Mouse (Mus musculus): ENCODE measurements around the gene Traf2. TPM values are rescaled to one million over a fixed set of nuclear protein-coding genes. Genes with fewer than 3 reads are reported as not detected.
A peak's percentile ranks its signal among the peaks of the same experiment; 100 is the strongest.

The Traf2 gene
- polyA plus RNA-seq, 1 experiment from 2014 or later = 10.6 TPM

DNA sequence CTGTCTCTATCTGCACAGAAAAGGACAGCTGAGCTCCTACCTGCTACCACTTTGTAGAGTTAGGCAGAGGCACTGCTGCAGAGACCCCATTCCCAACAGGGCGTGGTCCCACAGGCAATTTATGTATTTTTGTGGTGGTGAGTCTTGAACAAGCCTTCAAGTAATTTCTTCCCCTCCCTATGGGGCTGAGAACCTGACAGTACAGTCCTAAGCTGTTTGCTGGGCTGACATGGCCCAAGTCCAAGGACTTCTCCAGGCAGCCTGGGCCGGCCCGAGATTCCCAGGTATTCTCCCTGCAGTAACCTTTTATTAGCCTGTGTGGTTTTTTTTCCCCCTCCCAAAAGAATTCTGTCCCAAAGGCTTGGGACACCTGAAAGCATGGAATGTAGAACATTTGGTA, 37.4 kb upstream of the Traf2 start:
- no peak overlapping the region for H3K4me2 ChIP-seq (ENCODE audit: low read depth, low read length)
- no peak overlapping the region for H3K27ac ChIP-seq (ENCODE audit: low read depth)
- peaks cover 20% of the 10 kb centered on the region for H3K27me3 ChIP-seq (ENCODE audit: insufficient read depth, low read length)
- 90% methylated on average over 3 of the region's 3 CpGs for WGBS (ENCODE audit: insufficient replicate concordance)
- H3K4me3 ChIP-seq (ENCODE audit: low read depth, low read length) = no peak overlapping the region
- H3K4me1 ChIP-seq (ENCODE audit: insufficient read depth) = peaks cover 19% of the 10 kb centered on the region
- no peaks in the 10 kb centered on the region for H3K9me3 ChIP-seq (ENCODE audit: low read length)
- DNase-seq (no peak), ATAC-seq (no peak)
- H3K9ac ChIP-seq (replicated peaks) = no peak overlapping the region
- no peak for TF ChIP-seq EP300 (IDR thresholded peaks at IDR 0.05; ENCODE audit: low read depth)
- no peak for TF ChIP-seq CTCF (IDR thresholded peaks at IDR 0.05; ENCODE audit: low read depth)
- peaks cover 30% of the 10 kb centered on the region for H3K36me3 ChIP-seq (replicated peaks; ENCODE audit: insufficient read depth, low read length)

DNA sequence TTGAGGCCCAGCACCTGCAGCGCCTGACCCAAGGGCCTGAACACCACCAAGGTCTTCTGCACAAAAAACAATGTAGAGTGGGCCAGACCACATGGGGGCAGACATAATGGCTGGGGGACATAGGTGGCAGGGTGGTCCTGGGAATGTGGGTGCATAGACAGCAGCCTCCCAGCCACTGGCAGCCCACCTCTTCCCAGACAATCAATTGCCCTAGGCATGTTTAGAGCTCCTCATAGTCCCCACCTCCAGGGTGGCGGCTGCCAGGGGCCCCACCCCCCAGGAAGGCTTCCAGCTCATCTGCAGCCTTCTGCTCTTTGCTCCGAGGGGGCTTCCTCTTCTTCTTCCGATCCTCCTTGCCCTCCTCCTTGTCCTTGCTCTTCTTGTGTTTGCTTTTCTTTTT, 36.8 kb upstream of the Traf2 start:
- H3K4me3 ChIP-seq (ENCODE audit: low read depth, low read length) = no peak overlapping the region
- TF ChIP-seq EP300 (IDR thresholded peaks at IDR 0.05; ENCODE audit: low read depth) (no peak), CTCF (IDR thresholded peaks at IDR 0.05; ENCODE audit: low read depth) (peak; percentile 3; the same call in 1 of the 2 replicates)
- no peak overlapping the region for H3K27ac ChIP-seq (ENCODE audit: low read depth)
- WGBS (ENCODE audit: insufficient replicate concordance) = 67% methylated on average over 4 of the region's 4 CpGs
- H3K9me3 ChIP-seq (ENCODE audit: low read length) = no peaks in the 10 kb centered on the region
- H3K27me3 ChIP-seq (ENCODE audit: insufficient read depth, low read length) = peaks cover 26% of the 10 kb centered on the region
- peaks cover 20% of the 10 kb centered on the region for H3K4me1 ChIP-seq (ENCODE audit: insufficient read depth)
- peaks cover 30% of the 10 kb centered on the region for H3K36me3 ChIP-seq (replicated peaks; ENCODE audit: insufficient read depth, low read length)
- ATAC-seq (no peak), DNase-seq (no peak)
- H3K9ac ChIP-seq (replicated peaks) = no peak overlapping the region
- H3K4me2 ChIP-seq (ENCODE audit: low read depth, low read length) = no peak overlapping the region

DNA sequence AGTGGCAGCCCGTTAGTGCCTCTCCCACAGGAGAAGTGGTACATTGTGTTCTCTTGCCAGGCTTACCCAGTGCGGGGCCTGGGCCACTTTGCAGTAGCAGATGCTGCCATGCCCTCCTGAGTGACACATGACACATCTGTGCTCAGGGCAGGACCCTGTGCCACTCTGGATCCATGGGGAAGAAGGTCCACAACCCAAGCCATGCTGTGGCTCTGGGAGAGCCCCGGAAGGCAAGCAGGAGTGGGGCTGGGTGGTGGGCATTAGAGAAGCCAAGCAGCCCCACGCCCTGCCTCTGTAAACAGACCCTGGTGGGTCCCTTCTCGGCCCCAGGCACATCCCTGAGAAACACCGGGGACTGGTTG, 36.4 kb upstream of the Traf2 start:
- peaks cover 30% of the 10 kb centered on the region for H3K36me3 ChIP-seq (replicated peaks; ENCODE audit: insufficient read depth, low read length)
- no peak overlapping the region for H3K9ac ChIP-seq (replicated peaks)
- H3K27me3 ChIP-seq (ENCODE audit: insufficient read depth, low read length) = peaks cover 30% of the 10 kb centered on the region
- peaks cover 20% of the 10 kb centered on the region for H3K4me1 ChIP-seq (ENCODE audit: insufficient read depth)
- DNase-seq = no peak
- WGBS (ENCODE audit: insufficient replicate concordance) = 72% methylated on average over 6 of the region's 6 CpGs
- H3K27ac ChIP-seq (ENCODE audit: low read depth) = no peak overlapping the region
- H3K4me3 ChIP-seq (ENCODE audit: low read depth, low read length) = no peak overlapping the region
- H3K4me2 ChIP-seq (ENCODE audit: low read depth, low read length) = no peak overlapping the region
- ATAC-seq = no peak
- no peaks in the 10 kb centered on the region for H3K9me3 ChIP-seq (ENCODE audit: low read length)
- TF ChIP-seq EP300 (IDR thresholded peaks at IDR 0.05; ENCODE audit: low read depth) (no peak), CTCF (IDR thresholded peaks at IDR 0.05; ENCODE audit: low read depth) (no peak)

DNA sequence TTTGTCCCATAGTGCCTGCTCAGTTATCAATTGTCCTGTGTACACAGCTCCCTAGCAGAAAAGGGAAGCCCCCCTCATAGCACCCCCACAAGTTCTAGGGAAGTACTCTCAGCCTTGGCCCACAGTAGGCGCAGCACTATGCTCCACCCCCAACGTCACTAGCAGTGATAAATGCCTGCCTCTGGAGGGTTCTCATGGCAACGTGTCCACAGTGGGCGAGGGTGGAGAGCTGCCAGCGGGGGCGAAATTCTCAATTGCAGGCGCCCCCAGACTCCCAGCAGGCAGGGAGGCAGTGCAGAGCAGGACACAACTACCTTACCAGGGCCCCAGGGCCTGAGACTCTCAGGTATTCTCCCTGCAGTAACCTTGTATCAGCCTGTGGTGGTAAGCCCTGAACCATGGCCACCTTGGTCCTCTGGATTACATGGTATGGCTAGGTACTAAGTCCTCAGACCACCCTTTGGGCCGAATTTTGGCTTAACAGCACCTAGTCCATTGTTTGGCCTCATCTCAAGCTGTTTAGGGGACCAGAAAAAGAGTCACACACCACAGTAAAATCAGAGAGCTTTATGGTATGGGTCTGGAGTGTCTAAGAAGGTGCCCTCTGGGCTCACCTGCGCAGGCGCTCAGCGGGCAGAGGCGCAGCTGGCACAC, 35.9 kb upstream of the Traf2 start:
- TF ChIP-seq EP300 (IDR thresholded peaks at IDR 0.05; ENCODE audit: low read depth) (no peak), CTCF (IDR thresholded peaks at IDR 0.05; ENCODE audit: low read depth) (no peak)
- DNase-seq (no peak), ATAC-seq (no peak)
- Histone ChIP-seq H3K36me3 (replicated peaks; ENCODE audit: insufficient read depth, low read length) (peaks cover 30% of the 10 kb centered on the region), H3K27me3 (ENCODE audit: insufficient read depth, low read length) (peaks cover 35% of the 10 kb centered on the region), H3K9ac (replicated peaks) (no peak overlapping the region), H3K9me3 (ENCODE audit: low read length) (no peaks in the 10 kb centered on the region), H3K4me2 (ENCODE audit: low read depth, low read length) (no peak overlapping the region), H3K27ac (ENCODE audit: low read depth) (no peak overlapping the region), H3K4me1 (ENCODE audit: insufficient read depth) (peaks cover 26% of the 10 kb centered on the region), H3K4me3 (ENCODE audit: low read depth, low read length) (no peak overlapping the region)
- 43% methylated on average over 12 of the region's 12 CpGs for WGBS (ENCODE audit: insufficient replicate concordance)

DNA sequence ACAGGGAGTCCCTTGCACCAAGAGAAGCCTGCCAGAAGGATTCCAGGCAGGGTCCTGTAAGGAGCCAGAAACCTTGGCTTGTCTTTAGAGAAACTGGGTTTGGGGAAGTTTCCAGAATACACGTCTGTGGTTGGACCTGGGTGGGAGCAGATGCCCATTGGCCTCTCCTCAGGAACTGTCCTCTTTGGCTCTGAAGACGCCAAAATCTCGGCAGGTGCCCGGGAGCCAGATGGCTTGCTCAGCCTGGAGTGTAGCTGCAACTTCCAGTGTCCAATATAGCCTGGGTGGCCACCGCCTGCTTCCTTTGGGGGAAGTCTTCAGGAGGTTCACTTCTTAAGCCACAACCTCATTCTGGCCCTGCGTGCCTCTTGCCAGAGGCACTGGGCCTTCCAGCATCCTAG, 35.2 kb upstream of the Traf2 start:
- 10% methylated on average over 6 of the region's 6 CpGs for WGBS (ENCODE audit: insufficient replicate concordance)
- Histone ChIP-seq H3K36me3 (replicated peaks; ENCODE audit: insufficient read depth, low read length) (peaks cover 26% of the 10 kb centered on the region), H3K4me2 (ENCODE audit: low read depth, low read length) (0 out of 2 replicates have a peak overlapping the region, but pooled peaks have one; percentile 58), H3K9ac (replicated peaks) (peak overlapping the region; percentile 6), H3K4me3 (ENCODE audit: low read depth, low read length) (no peak overlapping the region), H3K27me3 (ENCODE audit: insufficient read depth, low read length) (peaks cover 42% of the 10 kb centered on the region), H3K27ac (ENCODE audit: low read depth) (no peak overlapping the region), H3K9me3 (ENCODE audit: low read length) (no peaks in the 10 kb centered on the region), H3K4me1 (ENCODE audit: insufficient read depth) (peaks cover 31% of the 10 kb centered on the region)
- peak; percentile 3; the same call in 1 of the 2 replicates for ATAC-seq
- DNase-seq = no peak
- TF ChIP-seq CTCF (IDR thresholded peaks at IDR 0.05; ENCODE audit: low read depth) = no peak
- no peak for TF ChIP-seq EP300 (IDR thresholded peaks at IDR 0.05; ENCODE audit: low read depth)

DNA sequence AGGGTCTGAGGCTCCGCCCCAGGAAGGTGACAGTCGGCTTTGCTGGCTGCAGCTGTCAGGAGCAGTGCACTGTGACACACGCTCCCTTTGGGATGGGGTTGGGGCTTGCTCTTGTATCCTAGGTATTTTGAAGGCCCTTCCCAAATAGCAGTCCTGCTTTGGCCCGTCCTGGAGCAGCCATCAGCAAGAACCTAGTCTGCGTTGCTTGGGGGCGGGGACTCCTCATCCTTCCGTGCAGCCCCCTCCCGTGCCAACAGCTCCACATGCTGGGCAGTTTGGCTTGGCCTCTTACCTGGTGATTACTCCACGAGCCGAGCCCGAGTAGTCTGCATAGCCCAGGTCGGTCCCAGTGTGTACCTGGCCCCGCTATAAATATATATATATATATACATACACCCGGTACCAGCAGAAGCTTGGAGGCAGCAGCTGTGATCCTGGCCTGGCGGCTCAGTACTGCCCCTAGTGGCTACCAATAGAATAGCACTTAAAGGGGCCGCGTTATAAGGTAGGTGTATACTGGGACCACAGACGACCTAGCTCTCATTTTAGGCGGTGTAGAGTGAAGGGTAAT, 34.6 kb upstream of the Traf2 start, which contains the start of gene Ajm1:
Gene Ajm1 (minus strand): TSS at position 464 of the 571 bp plus-strand sequence.
- H3K27me3 ChIP-seq (ENCODE audit: insufficient read depth, low read length) = peaks cover 48% of the 10 kb centered on the region
- H3K4me3 ChIP-seq (ENCODE audit: low read depth, low read length) = no peak within 1 kb of the TSS
- no peak within 1 kb of the TSS for H3K27ac ChIP-seq (ENCODE audit: low read depth)
- H3K9ac ChIP-seq (replicated peaks) = peak within 1 kb of the TSS; percentile 6
- TF ChIP-seq EP300 (IDR thresholded peaks at IDR 0.05; ENCODE audit: low read depth) (no peak), CTCF (IDR thresholded peaks at IDR 0.05; ENCODE audit: low read depth) (peak; percentile 93)
- peak; percentile 73 for ATAC-seq
- peaks cover 31% of the 10 kb centered on the region for H3K4me1 ChIP-seq (ENCODE audit: insufficient read depth)
- H3K36me3 ChIP-seq (replicated peaks; ENCODE audit: insufficient read depth, low read length) = peaks cover 20% of the 10 kb centered on the region
- 4% methylated on average over 19 of the region's 19 CpGs for WGBS (ENCODE audit: insufficient replicate concordance)
- DNase-seq = peak; percentile 68
- H3K4me2 ChIP-seq (ENCODE audit: low read depth, low read length) = peak within 1 kb of the TSS; percentile 58
- H3K9me3 ChIP-seq (ENCODE audit: low read length) = no peaks in the 10 kb centered on the region

Data from liver, postnatal 0 days (tissue).